Mouse (Mus musculus): ENCODE measurements around the gene St8sia2.
A peak's percentile ranks its signal among the peaks of the same experiment; 100 is the strongest.

Gene St8sia2

GRCm38 (mm10) chr7:74013601-74014175 is at the start of gene St8sia2:
Gene St8sia2, minus strand, starts transcription at chr7:74013690.
- peak; percentile 45 to 51 for DNase-seq

GRCm38 (mm10) chr7:74061076-74061475 is 47.6 kb upstream of the St8sia2 start:
- DNase-seq, result no peak

- peak; percentile 10 to 41 for DNase-seq
Observed at GRCm38 (mm10) chr7:74060306-74060946, 46.9 kb upstream of the St8sia2 start.

- DNase-seq, result no peak
Observed at GRCm38 (mm10) chr7:74059684-74060083, 46.2 kb upstream of the St8sia2 start.

GRCm38 (mm10) chr7:74055753-74056152 is 42.3 kb upstream of the St8sia2 start:
- no peak for DNase-seq

- no peak for DNase-seq
Observed at GRCm38 (mm10) chr7:74047591-74047990, 34.1 kb upstream of the St8sia2 start.

GRCm38 (mm10) chr7:74045166-74045957 is 31.9 kb upstream of the St8sia2 start:
- DNase-seq, result no peak

- peak; percentile 69 to 76 for DNase-seq
Observed at GRCm38 (mm10) chr7:74043562-74044138, 30.2 kb upstream of the St8sia2 start.

GRCm38 (mm10) chr7:74025007-74025406 is 11.5 kb upstream of the St8sia2 start:
- peak; percentile 68 to 83 for DNase-seq

- DNase-seq, result no peak
Observed at GRCm38 (mm10) chr7:74024171-74024570, 10.7 kb upstream of the St8sia2 start.

- DNase-seq, result no peak
Observed at GRCm38 (mm10) chr7:74022571-74022970, 9.1 kb upstream of the St8sia2 start.

GRCm38 (mm10) chr7:74021771-74022170 is 8.3 kb upstream of the St8sia2 start:
- DNase-seq, result no peak

GRCm38 (mm10) chr7:74016613-74017012 is 3.1 kb upstream of the St8sia2 start:
- DNase-seq, result no peak

- DNase-seq, result no peak
Observed at GRCm38 (mm10) chr7:74012858-74013600, 461 bp downstream of the St8sia2 start.

- DNase-seq, result no peak
Observed at GRCm38 (mm10) chr7:74011976-74012857, 1.3 kb downstream of the St8sia2 start.

- DNase-seq, result no peak
Observed at GRCm38 (mm10) chr7:74008946-74009542, 4.4 kb downstream of the St8sia2 start.

GRCm38 (mm10) chr7:74006775-74007371 is 6.6 kb downstream of the St8sia2 start:
- DNase-seq, result no peak

GRCm38 (mm10) chr7:74006364-74006763 is 7.1 kb downstream of the St8sia2 start:
- no peak for DNase-seq

GRCm38 (mm10) chr7:74000743-74001510 is 12.6 kb downstream of the St8sia2 start:
- DNase-seq, result no peak

GRCm38 (mm10) chr7:73989366-73989765 is 24.1 kb downstream of the St8sia2 start:
- DNase-seq, result no peak

Measured in kidney, postnatal 25 days (tissue).